Mouse (Mus musculus) mouse trophoblast stem cell (cell line): ENCODE measurements around the gene Bpifb9a.
"Not testable (repeated sequence)": the region's sequence is repeated elsewhere in the genome, so short reads cannot be mapped to it uniquely, and the experiment has no call there.

Experiments
- in situ Hi-C, 2 experiments: fragments of 300-500 bp; cut with MseI, MboI; formaldehyde crosslinking; loops; 2 replicates in 1 of 2; 3 replicates in 1 of 2; pipeline ENCODE4 v1.15.1; 2025

Gene Bpifb9a

DNA sequence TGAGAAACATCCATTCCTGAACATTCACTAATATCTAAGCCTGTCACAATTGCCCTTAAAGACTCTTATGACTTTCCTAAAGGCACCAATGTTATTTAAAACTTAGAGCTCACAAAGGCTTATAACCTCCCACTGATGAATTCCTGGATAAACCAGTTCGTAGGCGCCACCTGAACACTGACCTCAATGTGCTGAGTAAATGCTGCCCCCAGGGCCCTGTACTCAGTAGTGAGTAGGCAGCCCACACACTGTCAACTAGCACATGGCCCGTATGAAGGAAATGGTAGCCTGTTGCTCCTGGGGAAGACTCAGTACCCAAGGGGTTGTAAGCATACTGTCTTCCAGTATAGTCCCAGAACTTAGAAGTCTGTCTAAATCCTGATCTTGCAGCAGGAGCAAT, 44.1 kb downstream of the Bpifb9a start:
- in situ Hi-C loops, result no loop called here

DNA sequence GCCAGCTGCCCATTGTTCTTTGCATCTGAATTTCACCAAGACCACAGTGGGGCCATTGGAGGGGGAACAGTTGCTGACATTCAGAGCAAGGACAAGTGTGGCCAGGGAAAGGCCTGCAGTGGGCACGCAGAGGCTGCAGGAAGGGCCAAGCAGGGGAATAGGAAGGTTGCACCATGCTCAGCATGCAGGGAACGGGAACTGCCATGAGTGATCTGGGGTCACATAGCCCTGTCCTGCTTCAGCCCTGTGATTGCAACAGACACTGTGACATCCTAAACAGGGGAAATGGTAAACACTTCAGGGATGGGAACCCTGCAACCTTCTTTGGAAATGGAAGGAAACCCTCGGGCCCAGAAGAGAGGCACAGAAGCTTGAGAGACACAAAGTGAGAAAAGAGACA, 47.0 kb downstream of the Bpifb9a start:
- in situ Hi-C loops, result not testable (repeated sequence)

DNA sequence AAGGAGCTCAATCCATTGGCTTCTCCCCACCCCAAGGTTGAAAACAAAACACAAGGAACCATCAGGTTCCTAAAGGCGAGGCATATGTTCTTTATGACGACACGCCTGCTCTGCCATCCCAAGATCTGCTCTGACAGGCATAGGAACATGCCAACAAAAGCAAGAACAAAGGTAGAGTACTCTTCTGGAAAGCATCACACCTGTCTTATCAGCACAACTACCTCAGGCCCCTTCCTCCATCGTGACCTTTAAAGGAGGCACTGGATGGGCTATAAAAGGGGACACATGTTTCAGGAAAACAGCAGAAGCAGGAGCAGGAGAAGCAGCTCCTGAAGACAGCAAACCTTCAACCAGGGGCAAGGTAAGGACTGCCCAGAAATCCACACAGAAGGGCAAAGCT, 49.3 kb downstream of the Bpifb9a start, which contains the start of gene Bpifb9b:
Gene Bpifb9b (plus strand): TSS at position 301 of the 400 bp plus-strand sequence.
- in situ Hi-C loops, result not testable (repeated sequence)

DNA sequence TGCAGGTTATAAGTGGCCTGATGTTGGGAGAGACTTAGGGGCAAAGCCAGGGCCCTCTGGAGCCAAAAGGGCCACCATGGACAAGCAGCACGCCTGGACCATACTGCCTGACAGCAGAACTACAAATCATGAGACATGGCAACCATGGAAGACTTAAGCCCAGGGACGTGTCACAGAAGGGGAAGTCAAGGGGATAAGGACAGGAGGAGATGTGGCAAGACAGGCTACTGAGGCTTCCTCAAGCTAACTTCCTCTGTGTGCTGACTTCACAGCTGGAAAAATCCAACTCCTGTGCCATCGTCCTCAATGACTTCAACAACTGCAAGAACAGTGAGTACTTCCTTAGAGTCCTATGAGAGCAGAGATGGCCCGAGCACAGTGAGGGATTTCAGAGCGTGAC, 56.1 kb downstream of the Bpifb9a start:
- in situ Hi-C loops, result not testable (repeated sequence)
